ENCODE assay signal across 11 mouse cellular contexts in genomic region chr17:79180277-79181130, GRCm38 (mm10).
DNase-seq lines count a peak whose midpoint lies in the region; ATAC-seq and TF ChIP-seq lines count a peak whose summit lies in the region.
"Had no signal": no experiment of that assay in that cellular context is flagged by ENCODE, and none has a peak within 500 bp of the region (broad histone marks: within the 10 kb centered on the region; RNA-seq: fewer than 3 reads in every experiment).

No protein-coding gene starts in this region.

- peak; percentile 92 for ATAC-seq in forebrain, postnatal 0 days

- no peak overlapping the region for H3K4me3 ChIP-seq in forebrain, postnatal 0 days (ENCODE audit: low read depth, low read length)
- H3K4me3 ChIP-seq: liver, embryonic 15.5 days had no signal

- no peak for TF ChIP-seq CTCF in forebrain, postnatal 0 days (IDR thresholded peaks at IDR 0.05; ENCODE audit: low read depth)

- no peak overlapping the region for H3K9ac ChIP-seq in forebrain, postnatal 0 days
- H3K9ac ChIP-seq: liver, embryonic 15.5 days had no signal

- H3K4me1 ChIP-seq in forebrain, postnatal 0 days (ENCODE audit: insufficient read depth): no peaks in the 10 kb centered on the region
- H3K4me1 ChIP-seq: liver, embryonic 15.5 days had no signal

- peak; percentile 28 to 40 for DNase-seq in right cerebral cortex, postnatal 10 days (ENCODE audit: low spot score in 2 of 2)
- DNase-seq in right cerebral cortex, postnatal 14 days: no peak
- DNase-seq in forebrain, postnatal 0 days: peak; percentile 59
- DNase-seq in lung, postnatal 14 days: peak; percentile 44
- peak; percentile 9 for DNase-seq in urinary bladder, postnatal 25 days (ENCODE audit: low spot score)
- no peak for DNase-seq in adrenal gland, adult 18-20 months (ENCODE audit: low spot score in 2 of 2)
- DNase-seq in adrenal gland, adult 2 months: no peak
- DNase-seq: gastrocnemius, postnatal 10 days; thymus, postnatal 25 days had no signal

- H3K4me2 ChIP-seq in forebrain, postnatal 0 days (ENCODE audit: low read depth): no peak overlapping the region
- H3K4me2 ChIP-seq: liver, embryonic 15.5 days had no signal

- H3K27me3 ChIP-seq in forebrain, postnatal 0 days (ENCODE audit: insufficient read depth, low read length): no peaks in the 10 kb centered on the region
- H3K27me3 ChIP-seq: liver, embryonic 15.5 days had no signal

- WGBS in forebrain, postnatal 0 days: 32% methylated on average over 3 of the region's 3 CpGs

- H3K27ac ChIP-seq in forebrain, postnatal 0 days (ENCODE audit: low read depth, low read length): no peak overlapping the region
- H3K27ac ChIP-seq: liver, embryonic 15.5 days had no signal

- no peaks in the 10 kb centered on the region for H3K36me3 ChIP-seq in forebrain, postnatal 0 days (ENCODE audit: insufficient read depth)
- H3K36me3 ChIP-seq: G1E; liver, embryonic 15.5 days had no signal

- H3K9me3 ChIP-seq in forebrain, postnatal 0 days (ENCODE audit: low read length): no peaks in the 10 kb centered on the region
- H3K9me3 ChIP-seq: liver, embryonic 15.5 days had no signal

Comparison
In these comparisons a context has a peak if more than half of its experiments do, and no peak if none do; other contexts are left out.
1. DNase-seq: peak in right cerebral cortex, postnatal 10 days (2 of 2), forebrain, postnatal 0 days (single experiment), lung, postnatal 14 days (single experiment) and urinary bladder, postnatal 25 days (single experiment); none in right cerebral cortex, postnatal 14 days (single experiment), adrenal gland, adult 18-20 months (0 of 2) and adrenal gland, adult 2 months (single experiment).